Mouse (Mus musculus) ES-E14 (cell line): ENCODE data around the gene Snrnp70. TPM values are rescaled to one million over a fixed set of nuclear protein-coding genes. Genes with fewer than 3 reads are reported as not detected.

Source experiments
- DNase-seq: peaks from one replicate; pipeline ENCODE4 v3.0.0-alpha.2; 2013; ENCODE audit warnings: low read depth, low spot score
- H3K27ac ChIP-seq: 2 replicates; pipeline ENCODE4 v1.5.1; 2012; ENCODE audit warnings: low read depth, mild to moderate bottlenecking, low read length, moderate library complexity, mixed read lengths; ENCODE audit not compliant: poor library complexity, insufficient read depth, severe bottlenecking
- H3K36me3 ChIP-seq: 2 replicates; pipeline ENCODE4 v1.6.1; 2012; ENCODE audit warnings: mild to moderate bottlenecking, low read length, moderate library complexity, mixed read lengths; ENCODE audit not compliant: control insufficient read depth, poor library complexity, insufficient read depth, severe bottlenecking
- H3K4me1 ChIP-seq, 2 experiments: fragments of 150-350 bp in 1 of 2; sonication (generic) in 1 of 2; 2 replicates each; pipeline ENCODE4 v1.6.1; 2012; ENCODE audit warnings: low read length in 2 of 2, mild to moderate bottlenecking in 1 of 2, mixed read lengths in 1 of 2; ENCODE audit not compliant: control insufficient read depth in 2 of 2, insufficient read depth in 2 of 2, poor library complexity in 1 of 2
- H3K4me3 ChIP-seq, 2 experiments: fragments of 150-350 bp in 1 of 2; sonication (generic) in 1 of 2; 2 replicates each; pipeline ENCODE4 v1.5.1; 2012; ENCODE audit warnings: low read length in 2 of 2, low read depth in 1 of 2, mild to moderate bottlenecking in 1 of 2, mixed read lengths in 1 of 2; ENCODE audit not compliant: insufficient read depth in 1 of 2, poor library complexity in 1 of 2, severe bottlenecking in 1 of 2
- H3K9ac ChIP-seq: 2 replicates; pipeline ENCODE4 v1.6.1; 2012; ENCODE audit warnings: low read depth, mild to moderate bottlenecking, low read length, mixed read lengths; ENCODE audit not compliant: poor library complexity, insufficient read depth, severe bottlenecking
- H3K9me3 ChIP-seq: fragments of 150-350 bp; sonication (generic); 2 replicates; pipeline ENCODE4 v1.6.1; 2012; ENCODE audit warnings: low read depth, mild to moderate bottlenecking, low read length; ENCODE audit not compliant: control insufficient read depth, insufficient read depth
- CHD2 ChIP-seq: IDR thresholded peaks from 2 replicates; pipeline ENCODE4 v1.6.1; 2014; ENCODE audit warnings: mild to moderate bottlenecking, low read depth, low read length, inconsistent platforms
- HCFC1 ChIP-seq: IDR thresholded peaks from 2 replicates; pipeline ENCODE4 v1.6.1; 2012; ENCODE audit warnings: low read length, inconsistent platforms, borderline replicate concordance; ENCODE audit not compliant: insufficient read depth
- MAFK ChIP-seq: IDR thresholded peaks from 2 replicates; pipeline ENCODE4 v1.6.1; 2014; ENCODE audit warnings: mild to moderate bottlenecking, low read depth, low read length, inconsistent platforms; ENCODE audit not compliant: insufficient read depth
- ZC3H11A ChIP-seq: IDR thresholded peaks from 2 replicates; pipeline ENCODE4 v1.6.1; 2012; ENCODE audit warnings: low read depth, mild to moderate bottlenecking, inconsistent platforms, low read length, borderline replicate concordance
- ZNF384 ChIP-seq: IDR thresholded peaks from 2 replicates; pipeline ENCODE4 v1.6.1; 2012; ENCODE audit warnings: low read depth, low read length, inconsistent platforms
- in situ Hi-C, 2 experiments: fragments of 600-800 bp; cut with MboI; formaldehyde crosslinking; loops; one replicate each; pipeline ENCODE4 v1.15.1; 2025; ENCODE audit warnings: low sequenced_read_pairs in 2 of 2, inconsistent platforms in 1 of 2; ENCODE audit not compliant: unreplicated experiment in 2 of 2
- total RNA-seq: library from RNA; depleted of rRNA; stranded (reverse); fragments of 300-350 nt; gene quantifications from 2 replicates; pipeline ENCODE4 v1.2.3, GENCODE M21; 2012; rRNA removed

The Snrnp70 gene
- total RNA-seq, 1 experiment: 303 TPM

- in situ Hi-C loops: no loop called here
- TF ChIP-seq ZNF384: no peak
- no peak for TF ChIP-seq HCFC1
- TF ChIP-seq MAFK: no peak
- TF ChIP-seq ZC3H11A: no peak
- no peak for TF ChIP-seq CHD2
- Histone ChIP-seq H3K4me1 (peaks cover 5 to 18% of the 10 kb centered on the region in 2 experiments; a peak in 3 of 4 replicates), H3K27ac (no peak overlapping the region), H3K9ac (no peak overlapping the region), H3K36me3 (peaks cover 2% of the 10 kb centered on the region; the same call in 1 of the 2 replicates), H3K9me3 (no peaks in the 10 kb centered on the region), H3K4me3 (no peak overlapping the region)
- no peak for DNase-seq
Measured at GRCm38 (mm10) chr7:45331502-45331901, 64.0 kb downstream of the Snrnp70 start.

DNA sequence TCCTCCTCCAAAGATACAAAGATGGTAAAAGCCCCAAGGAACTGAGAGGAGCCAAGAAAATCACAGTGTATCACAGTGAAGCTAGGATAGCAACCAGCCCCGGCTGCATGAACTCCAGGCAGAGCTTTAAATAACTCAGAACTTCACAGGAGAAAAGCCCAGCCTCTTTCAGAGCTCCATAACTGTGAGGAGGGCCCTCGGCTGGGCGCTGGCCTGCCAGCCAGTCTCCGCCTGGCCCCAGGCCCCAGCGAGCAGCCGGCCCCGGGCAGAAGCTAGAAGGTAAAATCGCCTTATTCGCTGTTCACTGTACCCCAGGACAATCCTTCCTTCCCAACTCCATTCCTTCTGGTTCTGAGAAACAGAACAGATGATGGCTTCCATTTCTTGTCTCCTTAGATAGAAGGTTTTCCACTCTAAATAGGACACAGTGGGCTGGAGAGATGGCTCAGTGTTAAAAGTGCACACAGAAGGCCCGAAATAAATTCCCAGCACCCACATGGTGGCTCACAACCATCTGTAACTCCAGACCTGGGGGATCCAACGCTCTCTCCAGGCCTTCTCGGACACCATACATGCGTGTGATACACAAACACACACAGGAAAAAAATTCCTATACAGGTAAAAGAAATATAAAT lies 66.6 kb downstream of the Snrnp70 start:
- in situ Hi-C loops: no loop called here
- Histone ChIP-seq H3K9me3 (no peaks in the 10 kb centered on the region), H3K36me3 (peaks cover 8% of the 10 kb centered on the region; the same call in 1 of the 2 replicates), H3K9ac (no peak overlapping the region), H3K27ac (no peak overlapping the region), H3K4me1 (peaks cover 5 to 9% of the 10 kb centered on the region in 2 experiments; a peak in 3 of 4 replicates), H3K4me3 (no peak overlapping the region)
- DNase-seq: no peak
- no peak for TF ChIP-seq CHD2

Other genes starting within 250 kb of the Snrnp70 start
- gene Pih1d1, start 241.4 kb downstream of the Snrnp70 start, total RNA-seq: 69.9 and 70.2 TPM in 2 replicates
- gene Aldh16a1, start 241.2 kb downstream of the Snrnp70 start, total RNA-seq: 108 and 115 TPM in 2 replicates
- 3.4 and 4.4 TPM in 2 replicates for gene Slc17a7, start 231.8 kb downstream of the Snrnp70 start, total RNA-seq
- gene Gfy, start 216.2 kb downstream of the Snrnp70 start, total RNA-seq: 0.11 TPM in 1 of 2 replicates, not detected in the other
- gene Pth2, start 214.7 kb downstream of the Snrnp70 start, total RNA-seq: 0.54 TPM in 1 of 2 replicates, not detected in the other
- gene Ccdc155, start 190.8 kb downstream of the Snrnp70 start, total RNA-seq: 2.4 and 2.7 TPM in 2 replicates
- 4.7 and 6.9 TPM in 2 replicates for gene Dkkl1, start 183.6 kb downstream of the Snrnp70 start, total RNA-seq
- 95.9 and 111 TPM in 2 replicates for gene Tead2, start 180.0 kb downstream of the Snrnp70 start, total RNA-seq
- gene Cd37, start 156.6 kb downstream of the Snrnp70 start, total RNA-seq: 37.6 and 50.8 TPM in 2 replicates
- gene Slc6a16, start 154.7 kb downstream of the Snrnp70 start, total RNA-seq: 12.7 and 14.6 TPM in 2 replicates
- gene Slc6a21, start 118.2 kb downstream of the Snrnp70 start, total RNA-seq: 0.21 and 0.67 TPM in 2 replicates
- 26.5 and 48.5 TPM in 2 replicates for gene Trpm4, start 62.0 kb downstream of the Snrnp70 start, total RNA-seq
- gene Hrc, start 60.5 kb downstream of the Snrnp70 start, total RNA-seq: 0.71 and 1.4 TPM in 2 replicates
- gene Ppfia3, start 28.7 kb downstream of the Snrnp70 start, total RNA-seq: 6.9 and 12.6 TPM in 2 replicates
- 5.6 and 11.3 TPM in 2 replicates for gene Lin7b, start 25.2 kb downstream of the Snrnp70 start, total RNA-seq
- 0.85 and 2.3 TPM in 2 replicates for gene Kcna7, start 9.9 kb upstream of the Snrnp70 start, total RNA-seq
- 2.4 and 3.6 TPM in 2 replicates for gene Ntf5, start 18.0 kb upstream of the Snrnp70 start, total RNA-seq
- 0.37 TPM in 1 of 2 replicates, not detected in the other for gene Lhb, start 25.1 kb upstream of the Snrnp70 start, total RNA-seq
- gene Gys1, start 39.1 kb upstream of the Snrnp70 start, total RNA-seq: 26.1 and 26.8 TPM in 2 replicates
- 228 and 281 TPM in 2 replicates for gene Ruvbl2, start 42.4 kb upstream of the Snrnp70 start, total RNA-seq
- 398 and 408 TPM in 2 replicates for gene Ftl1, start 64.1 kb upstream of the Snrnp70 start, total RNA-seq
- gene Bax, start 71.2 kb upstream of the Snrnp70 start, total RNA-seq: 388 and 591 TPM in 2 replicates
- 2.6 TPM in 2 replicates for gene Tulp2, start 86.1 kb upstream of the Snrnp70 start, total RNA-seq
- gene Gm45808, start 91.1 kb upstream of the Snrnp70 start, total RNA-seq: 0.71 TPM in 1 of 2 replicates, not detected in the other
- gene Dhdh, start 93.1 kb upstream of the Snrnp70 start, total RNA-seq: 3.6 and 5.3 TPM in 2 replicates
- 131 and 178 TPM in 2 replicates for gene Nucb1, start 114.7 kb upstream of the Snrnp70 start, total RNA-seq
- 31.4 and 37.9 TPM in 2 replicates for gene Ppp1r15a, start 130.5 kb upstream of the Snrnp70 start, total RNA-seq
- 17.8 and 20.2 TPM in 2 replicates for gene Plekha4, start 130.6 kb upstream of the Snrnp70 start, total RNA-seq
- gene Hsd17b14, start 159.2 kb upstream of the Snrnp70 start, total RNA-seq: 32.5 and 33.0 TPM in 2 replicates
- gene Bcat2, start 174.4 kb upstream of the Snrnp70 start, total RNA-seq: 60.3 and 87.7 TPM in 2 replicates
- 0.67 and 1.1 TPM in 2 replicates for gene Fgf21, start 219.7 kb upstream of the Snrnp70 start, total RNA-seq
- 0.49 and 2.5 TPM in 2 replicates for gene Fut1, start 221.5 kb upstream of the Snrnp70 start, total RNA-seq
- 0.31 and 0.63 TPM in 2 replicates for gene Izumo1, start 226.1 kb upstream of the Snrnp70 start, total RNA-seq
- gene Rasip1, start 231.7 kb upstream of the Snrnp70 start, total RNA-seq: 5.3 and 8.6 TPM in 2 replicates
- gene Mamstr, start 244.2 kb upstream of the Snrnp70 start, total RNA-seq: 0.71 and 0.74 TPM in 2 replicates